9 mouse cellular contexts compared by ENCODE assay signal in the genomic region with DNA sequence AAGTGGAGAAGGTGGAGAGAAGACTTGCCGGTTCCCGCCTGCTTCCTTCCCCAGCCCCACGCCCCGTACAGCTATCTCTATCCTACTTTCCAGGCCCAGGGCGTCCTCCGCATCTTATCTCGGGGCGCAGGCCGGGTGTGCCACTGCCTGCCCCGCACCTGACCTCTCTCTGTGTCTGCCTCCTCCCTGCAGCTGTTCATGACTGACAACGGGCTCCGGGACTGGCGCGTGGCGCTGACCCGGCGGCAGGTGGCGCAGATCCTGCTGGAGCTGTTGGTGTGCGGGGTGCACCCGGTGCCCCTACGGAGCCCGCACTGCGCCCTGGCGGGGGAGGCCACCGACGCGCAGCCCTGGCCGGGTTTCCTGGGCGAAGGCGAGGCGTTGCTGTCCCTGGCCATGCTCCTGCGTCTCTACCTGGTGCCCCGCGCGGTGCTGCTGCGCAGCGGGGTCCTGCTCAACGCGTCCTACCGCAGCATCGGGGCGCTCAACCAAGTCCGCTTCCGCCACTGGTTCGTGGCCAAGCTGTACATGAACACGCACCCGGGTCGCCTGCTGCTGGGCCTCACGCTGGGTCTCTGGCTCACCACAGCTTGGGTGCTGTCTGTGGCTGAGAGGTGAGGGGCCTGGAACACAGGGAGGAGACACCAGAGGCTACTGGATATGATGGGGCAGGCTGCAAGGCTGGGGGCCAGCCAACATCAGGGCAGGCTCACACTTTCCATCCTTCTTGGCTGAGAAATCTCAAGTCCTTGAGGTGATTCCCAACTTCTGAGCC. TPM values are rescaled to one million over a fixed set of nuclear protein-coding genes. Genes with fewer than 3 reads are reported as not detected.
DNase-seq lines count a peak whose midpoint lies in the region; ATAC-seq lines count a peak whose summit lies in the region.
"Had no signal": no experiment of that assay in that cellular context is flagged by ENCODE, and none has a peak within 500 bp of the region (broad histone marks: within the 10 kb centered on the region; RNA-seq: fewer than 3 reads in every experiment).

No protein-coding gene starts in this region.

- no peak for DNase-seq in kidney, adult 9 months
- DNase-seq in cerebellum, adult 18-20 months: peak; percentile 41 to 58
- DNase-seq in induced T-regulatory cell, adult 2 months (ENCODE audit: low read depth): peak; percentile 76
- peak; percentile 66 for DNase-seq in lung, postnatal 36 days
- DNase-seq in spleen, postnatal 36 days (ENCODE audit: low spot score in 2 of 2): peak; percentile 81 to 89
- DNase-seq in frontal cortex, postnatal 10 days (ENCODE audit: low spot score in 2 of 2): no peak

- H3K27me3 ChIP-seq in kidney, embryonic 14.5 days (ENCODE audit: control insufficient read depth, insufficient read depth, low read length): no peaks in the 10 kb centered on the region
- H3K27me3 ChIP-seq in forebrain, embryonic 15.5 days: peaks cover 7% of the 10 kb centered on the region; the same call in 1 of the 2 replicates
- H3K27me3 ChIP-seq: Patski had no signal

- peak overlapping the region; percentile 51 for H3K9ac ChIP-seq in kidney, embryonic 14.5 days (ENCODE audit: low read depth, low read length)
- H3K9ac ChIP-seq in forebrain, embryonic 15.5 days (replicated peaks): no peak overlapping the region

- peaks cover 28% of the 10 kb centered on the region for H3K4me1 ChIP-seq in kidney, embryonic 14.5 days (ENCODE audit: control insufficient read depth, insufficient read depth, low read length)
- peaks cover 18% of the 10 kb centered on the region for H3K4me1 ChIP-seq in forebrain, embryonic 15.5 days

- ATAC-seq in kidney, embryonic 14.5 days (ENCODE audit: low FRiP score, low TSS enrichment): peak; percentile 61
- ATAC-seq in forebrain, embryonic 15.5 days (replicated peaks): no peak
- ATAC-seq: Patski had no signal

- H3K27ac ChIP-seq in kidney, embryonic 14.5 days (ENCODE audit: low read depth, low read length): no peak overlapping the region
- H3K27ac ChIP-seq in forebrain, embryonic 15.5 days (replicated peaks): no peak overlapping the region

- no peaks in the 10 kb centered on the region for H3K36me3 ChIP-seq in kidney, embryonic 14.5 days (ENCODE audit: control insufficient read depth, insufficient read depth, low read length)
- no peaks in the 10 kb centered on the region for H3K36me3 ChIP-seq in forebrain, embryonic 15.5 days

- peak overlapping the region; percentile 23 for H3K4me3 ChIP-seq in kidney, embryonic 14.5 days (ENCODE audit: low read length)
- peak overlapping the region; percentile 28 for H3K4me3 ChIP-seq in forebrain, embryonic 15.5 days

- H3K4me2 ChIP-seq in kidney, embryonic 14.5 days (replicated peaks; ENCODE audit: low read depth, low read length): peak overlapping the region; percentile 46
- H3K4me2 ChIP-seq in forebrain, embryonic 15.5 days (replicated peaks): peak overlapping the region; percentile 42

- H3K9me3 ChIP-seq in kidney, embryonic 14.5 days (ENCODE audit: control insufficient read depth, low read length): no peaks in the 10 kb centered on the region
- H3K9me3 ChIP-seq in forebrain, embryonic 15.5 days: no peaks in the 10 kb centered on the region

- WGBS in kidney, embryonic 14.5 days: 6% methylated on average over 49 of the region's 49 CpGs
- WGBS in forebrain, embryonic 15.5 days: 5% methylated on average over 49 of the region's 49 CpGs

RNA-seq across cellular contexts. Expression of a gene that starts 7.2 kb away (rescaled TPM):
- 2.6 and 3.3 TPM in 2 replicates for polyA plus RNA-seq in kidney, embryonic 14.5 days (2014; fragmentation: Nextera tagmentation; extraction: Ambion mirVana)
- 0.56 and 0.63 TPM in 2 replicates for polyA plus RNA-seq in forebrain, embryonic 15.5 days (2015; fragmentation: Nextera tagmentation; extraction: Ambion mirVana)
- polyA plus RNA-seq: Patski had no signal

RNA-seq across cellular contexts. Expression of a gene that starts 22.1 kb away (rescaled TPM):
- 25.0 and 32.3 TPM in 2 replicates for polyA plus RNA-seq in kidney, embryonic 14.5 days (2014; fragmentation: Nextera tagmentation; extraction: Ambion mirVana)
- polyA plus RNA-seq in forebrain, embryonic 15.5 days (2015; fragmentation: Nextera tagmentation; extraction: Ambion mirVana): 33.4 and 36.6 TPM in 2 replicates

RNA-seq across cellular contexts. Expression of a gene that starts 28.3 kb away (rescaled TPM):
- polyA plus RNA-seq in kidney, embryonic 14.5 days (2014; fragmentation: Nextera tagmentation; extraction: Ambion mirVana): not detected in 2 replicates
- not detected in 2 replicates for polyA plus RNA-seq in forebrain, embryonic 15.5 days (2015; fragmentation: Nextera tagmentation; extraction: Ambion mirVana)
- polyA plus RNA-seq: Patski had no signal

RNA-seq across cellular contexts. Expression of a gene that starts 43.5 kb away (rescaled TPM):
- polyA plus RNA-seq in kidney, embryonic 14.5 days (2014; fragmentation: Nextera tagmentation; extraction: Ambion mirVana): 0.26 and 0.31 TPM in 2 replicates
- polyA plus RNA-seq in forebrain, embryonic 15.5 days (2015; fragmentation: Nextera tagmentation; extraction: Ambion mirVana): not detected in 2 replicates
- polyA plus RNA-seq: Patski had no signal

Comparison
In these comparisons a context has a peak if more than half of its experiments do, and no peak if none do; other contexts are left out.
1. DNase-seq: peak in cerebellum, adult 18-20 months (2 of 2), induced T-regulatory cell, adult 2 months (single experiment), lung, postnatal 36 days (single experiment) and spleen, postnatal 36 days (2 of 2); none in kidney, adult 9 months (single experiment) and frontal cortex, postnatal 10 days (0 of 2).